Mouse (Mus musculus) heart, adult 8-10 months (tissue): ENCODE measurements around the gene Gm2115. TPM values are rescaled to one million over a fixed set of nuclear protein-coding genes. Genes with fewer than 3 reads are reported as not detected.
A peak's percentile ranks its signal among the peaks of the same experiment; 100 is the strongest.

ENCODE experiments used
- DNase-seq: peaks from one replicate; pipeline ENCODE4 v3.0.0; 2022; ENCODE audit warnings: low spot score
- total RNA-seq, 4 experiments: library from RNA; stranded (reverse); gene quantifications; 2 replicates each; pipeline ENCODE4 v1.2.4; 2022

The Gm2115 gene
- under 1 TPM; 0.14 to 0.19 (median 0.18) TPM for total RNA-seq

DNA sequence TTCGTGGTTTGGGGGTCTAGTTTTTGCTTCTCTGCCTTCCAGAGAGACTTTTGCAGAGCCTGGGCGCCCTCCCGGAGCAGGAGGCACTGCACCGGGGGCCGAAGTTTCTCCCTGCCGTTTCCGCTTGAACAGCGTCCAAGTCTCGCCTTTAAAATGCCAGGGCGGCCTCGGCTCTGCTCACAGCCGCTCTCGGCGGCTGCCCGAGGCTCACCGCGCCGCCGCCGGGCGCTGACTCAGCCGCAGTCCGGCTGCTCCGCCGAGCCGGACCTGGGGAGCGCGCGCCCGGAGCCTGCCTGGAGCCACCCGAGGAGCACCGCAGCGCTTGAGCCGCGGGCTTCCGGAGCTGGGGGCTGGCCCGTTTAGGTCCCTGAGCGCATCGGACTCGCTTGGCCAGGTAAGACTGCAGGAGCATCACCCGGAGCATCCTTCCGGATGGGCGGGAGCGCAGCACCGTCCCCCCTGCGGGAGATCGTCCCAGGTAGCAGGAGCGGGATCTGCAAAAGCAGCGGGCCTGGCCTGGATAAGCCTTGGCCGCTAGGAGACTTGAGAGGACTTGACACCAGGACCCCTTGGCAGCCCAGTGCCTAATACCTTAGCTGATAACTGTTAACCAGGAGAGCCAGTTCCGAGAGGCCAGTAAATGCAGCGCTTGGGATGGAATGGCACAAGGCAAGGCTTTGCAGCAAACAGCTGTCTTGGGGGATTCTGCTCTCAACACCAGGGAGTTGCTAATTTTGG lies at the start of gene Gm2115:
Gene Gm2115, plus strand, starts transcription at position 159 of the 738 bp plus-strand sequence.
- DNase-seq: no peak

DNA sequence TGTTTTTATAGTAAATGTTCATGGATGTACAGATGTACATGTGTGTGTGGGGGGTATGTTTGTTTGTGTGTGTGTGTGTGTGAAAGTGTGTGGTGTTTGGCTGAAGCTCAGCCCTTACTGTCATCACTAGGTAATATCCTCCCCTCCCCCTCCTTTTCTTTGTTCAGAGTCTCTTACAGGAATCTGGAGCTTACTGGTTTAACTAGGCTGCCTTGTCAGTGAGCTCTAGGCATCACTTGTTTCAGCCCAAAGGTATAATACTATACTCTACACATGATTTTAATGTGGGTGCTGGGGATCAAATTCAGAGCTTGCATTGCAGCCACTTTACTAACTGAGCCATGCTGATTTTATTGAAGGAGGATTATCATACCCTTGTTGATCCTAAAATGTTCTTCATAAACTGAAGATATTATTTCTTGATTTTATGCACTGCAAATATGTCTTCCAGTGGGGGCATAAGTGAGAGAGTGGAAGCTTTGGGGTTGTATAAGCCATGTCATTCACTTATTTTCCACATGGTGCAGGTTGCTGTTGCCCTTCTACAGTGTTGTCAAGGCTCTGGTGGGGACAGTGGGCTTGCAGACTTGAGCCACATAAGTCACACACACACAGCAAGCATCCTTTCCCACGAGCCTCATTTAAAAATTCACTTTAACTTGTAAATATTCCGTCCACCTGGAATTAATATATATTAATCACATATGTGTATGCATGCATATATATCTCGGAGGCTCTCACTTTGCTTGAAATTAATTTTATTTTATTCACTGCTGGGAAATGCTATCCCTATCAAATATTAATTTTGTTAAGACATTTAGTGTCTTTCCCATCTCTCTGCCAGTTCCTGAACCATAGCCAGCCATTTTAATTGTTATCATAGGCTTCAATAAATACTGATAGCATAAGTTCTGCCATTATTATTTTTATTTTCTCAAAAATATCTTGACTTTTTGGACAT lies 45.0 kb upstream of the Gm2115 start:
- no peak for DNase-seq

DNA sequence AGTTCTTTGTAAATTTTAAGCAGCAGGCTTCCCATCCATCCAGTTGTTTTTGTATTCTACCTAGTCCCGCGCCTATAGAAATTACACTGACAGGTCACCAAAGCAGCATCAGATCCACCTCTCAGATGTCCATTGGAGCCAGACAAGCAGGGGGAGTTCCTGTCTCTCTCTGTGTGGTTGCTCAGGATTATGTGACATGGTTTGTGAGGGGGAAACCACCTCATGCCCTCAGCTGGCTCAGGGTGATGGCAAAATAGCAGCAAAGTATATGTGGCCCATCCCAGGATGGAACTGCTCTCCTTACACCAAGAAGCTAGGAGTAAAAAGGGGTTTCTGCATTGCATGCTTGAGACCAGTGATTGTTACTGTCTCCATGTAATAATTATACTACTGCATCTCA lies 42.3 kb upstream of the Gm2115 start:
- no peak for DNase-seq

DNA sequence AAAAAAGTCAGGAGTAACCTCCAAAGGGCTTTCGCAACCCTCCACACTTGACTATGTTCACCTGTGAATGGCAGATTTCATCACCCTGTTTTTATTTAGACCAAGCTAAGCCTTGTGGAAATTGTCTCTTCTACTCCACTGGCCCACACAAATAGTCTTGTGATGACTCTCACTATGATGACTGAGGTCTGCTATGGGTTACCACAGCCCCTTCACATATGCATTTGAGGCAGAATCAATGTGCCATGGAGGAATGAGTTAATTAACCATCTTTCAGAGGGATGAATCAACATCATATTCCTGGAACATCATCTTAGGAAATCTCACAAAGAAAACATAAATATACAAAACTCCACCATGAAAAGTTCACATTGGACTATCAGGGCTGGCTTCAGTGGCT lies 25.6 kb upstream of the Gm2115 start:
- DNase-seq: no peak

DNA sequence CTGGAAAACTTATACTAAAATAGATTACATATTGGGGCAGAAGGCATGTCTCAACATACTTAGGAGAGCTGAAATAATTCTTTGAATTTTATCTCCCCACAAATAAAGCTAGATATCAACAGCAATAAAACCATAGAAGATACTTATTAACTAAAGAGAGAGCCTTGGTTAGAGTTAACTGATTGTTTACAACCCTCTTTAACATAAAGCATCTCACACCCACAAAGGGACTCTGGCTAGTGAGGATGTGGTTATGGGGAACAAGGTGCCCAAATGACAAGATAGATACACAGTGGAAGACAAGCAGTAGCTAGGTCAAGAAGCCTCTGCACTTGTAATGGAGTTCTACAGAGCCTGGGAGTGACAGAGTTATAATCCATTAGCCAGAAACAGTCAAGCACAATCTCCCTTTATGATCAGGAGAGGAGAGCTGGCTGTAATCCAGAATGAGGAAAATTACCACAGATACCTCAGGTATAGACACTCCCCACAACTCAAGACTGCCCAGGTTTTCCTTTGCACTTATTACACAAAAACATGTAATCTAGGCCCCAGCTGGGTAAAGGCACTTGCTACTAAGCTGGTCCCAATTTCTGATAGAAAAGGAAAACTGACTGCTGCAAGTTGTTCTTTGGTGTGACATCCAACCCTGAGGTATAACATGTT lies 10.1 kb upstream of the Gm2115 start:
- DNase-seq: no peak

DNA sequence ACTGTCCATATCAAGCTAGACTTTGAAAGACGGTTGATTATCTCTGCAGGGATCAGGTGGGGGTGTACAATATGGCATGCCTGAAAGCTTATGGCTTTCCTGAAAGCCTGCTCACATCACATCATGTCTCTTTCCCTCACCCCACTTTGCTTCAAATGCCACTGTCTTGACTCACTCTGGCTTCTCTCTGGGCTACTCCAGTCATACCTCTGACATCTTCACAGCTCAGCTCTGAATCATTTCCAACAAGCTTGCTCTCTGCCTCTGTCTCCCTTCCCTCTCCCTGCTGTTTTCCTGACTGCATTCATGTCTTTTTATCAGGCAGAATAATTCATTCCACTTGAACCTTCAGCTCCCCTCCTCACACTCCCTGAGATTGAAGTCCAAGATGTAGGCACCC lies 7.4 kb upstream of the Gm2115 start:
- DNase-seq: no peak

DNA sequence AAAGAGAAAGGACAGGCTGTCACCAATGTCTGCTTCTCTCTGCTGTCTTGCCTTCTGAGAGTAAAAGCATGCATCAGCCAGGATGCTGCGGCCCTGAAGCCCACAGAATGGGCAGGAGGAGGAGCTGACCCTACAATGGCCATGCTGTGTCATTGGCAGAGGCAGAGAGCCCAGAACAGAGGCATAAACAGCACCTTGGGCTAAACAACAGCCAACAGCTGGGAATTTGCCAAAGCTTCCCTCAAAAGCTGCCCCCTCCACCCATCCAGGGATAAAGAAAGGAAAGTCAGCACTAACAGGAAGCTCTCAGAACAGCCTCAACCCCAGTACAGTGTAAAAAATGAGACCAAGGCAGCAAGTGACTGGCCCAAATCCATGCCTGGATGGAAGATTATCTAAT lies 6.3 kb upstream of the Gm2115 start:
- no peak for DNase-seq

DNA sequence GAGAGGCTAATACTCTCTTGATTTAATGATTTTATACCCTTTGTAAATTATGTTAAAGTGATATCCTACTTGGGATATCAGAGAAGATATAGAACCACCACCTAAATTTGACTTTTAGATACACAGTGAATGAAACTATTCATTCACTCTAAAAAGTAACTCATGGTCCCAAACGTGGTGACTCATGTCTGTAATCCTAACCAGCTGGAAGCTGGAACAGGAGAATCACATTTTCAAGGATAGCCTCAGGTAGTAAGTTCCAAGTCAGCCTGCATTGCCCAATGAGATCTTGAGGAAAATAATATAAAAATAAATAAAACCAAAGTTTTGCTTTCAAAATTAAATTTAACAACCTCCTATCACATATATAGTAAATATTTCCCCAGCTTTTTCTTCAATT lies 2.6 kb upstream of the Gm2115 start:
- DNase-seq: no peak

DNA sequence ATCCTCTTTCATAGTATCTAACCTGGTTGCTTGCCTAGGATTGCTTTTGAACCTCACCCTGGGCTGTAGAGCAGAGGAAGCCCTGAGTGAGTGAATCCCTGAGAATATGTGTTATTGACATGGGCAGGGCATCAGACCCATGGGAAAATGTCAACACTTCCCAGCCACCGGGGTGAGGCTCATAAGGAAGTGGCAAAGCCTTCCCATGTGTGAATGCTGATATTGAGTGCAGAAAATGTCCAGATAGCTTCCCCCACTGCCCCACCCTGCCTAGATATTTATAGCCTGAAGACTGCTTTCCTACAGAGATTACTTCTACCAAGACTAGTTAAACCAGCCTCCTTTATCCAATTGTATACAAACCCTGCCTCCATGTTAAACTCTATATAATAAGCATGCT lies 4.0 kb downstream of the Gm2115 start:
- no peak for DNase-seq

DNA sequence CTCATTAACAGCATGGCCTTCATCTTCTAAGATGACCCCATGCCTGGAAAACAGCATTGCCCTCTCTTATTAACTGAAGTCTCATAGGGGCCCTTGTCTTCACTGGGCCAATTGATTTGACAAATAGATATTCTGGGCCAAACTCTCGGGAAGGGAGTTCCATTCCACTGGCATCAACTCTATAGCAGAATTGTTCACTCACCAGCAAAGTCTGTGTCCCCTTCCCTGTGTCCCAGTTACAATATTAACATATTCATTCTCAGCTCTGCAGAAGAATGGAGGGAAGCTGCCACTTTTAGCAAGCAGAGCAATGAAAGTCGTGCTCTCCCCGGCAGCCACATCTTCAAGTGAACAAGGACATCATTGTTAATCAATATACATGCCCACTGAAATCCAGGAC lies 5.9 kb downstream of the Gm2115 start:
- DNase-seq: no peak

DNA sequence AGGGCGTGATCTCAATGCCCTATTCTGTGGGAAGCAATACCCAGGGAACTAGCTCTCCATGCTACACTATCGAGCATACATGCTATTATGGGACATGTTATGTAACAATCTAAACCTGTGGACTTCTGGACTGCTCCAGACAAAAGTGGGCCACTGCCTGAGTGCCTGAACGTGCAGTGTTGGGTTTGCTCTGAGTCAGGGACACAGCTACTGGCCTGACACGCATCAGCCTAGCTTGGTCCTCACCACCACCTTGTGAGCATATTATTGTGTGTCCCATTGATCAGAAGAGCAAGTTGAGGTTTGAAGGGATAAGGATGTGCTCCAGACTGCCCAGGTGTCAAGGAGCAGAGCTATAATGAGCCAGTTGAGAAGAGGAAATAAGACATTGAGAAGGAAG lies 16.2 kb downstream of the Gm2115 start:
- DNase-seq: no peak

DNA sequence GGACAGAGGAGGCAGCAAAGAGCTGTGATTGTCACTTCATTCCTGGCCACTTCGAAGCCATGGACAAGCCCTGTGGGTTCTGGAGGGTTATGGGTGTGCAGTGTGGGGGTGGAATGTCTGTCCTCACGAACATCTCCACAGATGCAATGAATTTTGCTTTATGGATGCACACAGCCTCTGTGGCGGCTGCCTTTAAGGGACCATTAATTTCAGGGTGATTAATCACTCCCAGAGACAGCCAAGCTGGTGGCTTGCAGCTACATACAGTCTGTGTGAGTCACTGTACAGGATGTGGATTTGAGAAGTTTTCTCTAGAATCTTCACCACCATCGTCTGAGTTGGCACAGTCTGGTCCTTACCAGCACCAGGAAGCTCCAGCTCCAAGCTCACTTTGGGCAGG lies 17.9 kb downstream of the Gm2115 start:
- DNase-seq: no peak

DNA sequence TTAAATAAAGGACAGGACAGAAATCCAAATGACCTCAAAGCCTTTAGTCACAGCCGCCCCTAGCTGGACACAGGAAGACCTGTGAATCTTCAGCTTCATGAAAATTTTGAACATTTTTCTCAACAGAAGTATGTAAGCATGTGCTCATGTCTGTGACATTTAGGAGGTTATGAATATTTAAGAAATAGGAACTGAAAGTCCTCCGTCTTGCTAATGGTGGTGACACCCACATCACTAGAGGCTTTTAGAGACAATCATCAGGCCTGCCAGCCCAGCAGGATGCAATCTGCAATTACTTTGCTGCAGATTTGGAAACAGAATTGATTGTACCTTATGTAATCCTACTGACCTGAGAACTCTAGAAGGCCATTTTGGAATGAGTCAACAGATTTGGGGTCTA lies 22.7 kb downstream of the Gm2115 start:
- DNase-seq: no peak

DNA sequence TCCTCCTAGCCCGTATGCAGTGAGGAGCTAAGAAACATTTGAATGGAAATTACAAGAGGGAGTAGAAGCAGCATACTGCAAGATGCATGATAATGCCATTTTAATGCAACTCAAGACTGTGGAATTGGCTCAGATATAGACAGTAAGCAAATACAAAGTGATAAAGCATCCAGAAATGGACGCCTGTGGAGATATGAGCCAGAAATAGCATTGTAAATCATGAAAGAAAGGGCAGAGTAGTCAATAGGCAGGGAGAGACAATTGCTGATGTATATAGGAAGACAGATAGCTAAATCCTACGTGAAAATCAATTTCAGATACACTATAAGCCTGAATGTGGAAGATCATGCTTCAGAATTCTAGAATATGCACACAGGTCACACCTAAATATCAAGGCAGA lies 26.5 kb downstream of the Gm2115 start:
- no peak for DNase-seq

DNA sequence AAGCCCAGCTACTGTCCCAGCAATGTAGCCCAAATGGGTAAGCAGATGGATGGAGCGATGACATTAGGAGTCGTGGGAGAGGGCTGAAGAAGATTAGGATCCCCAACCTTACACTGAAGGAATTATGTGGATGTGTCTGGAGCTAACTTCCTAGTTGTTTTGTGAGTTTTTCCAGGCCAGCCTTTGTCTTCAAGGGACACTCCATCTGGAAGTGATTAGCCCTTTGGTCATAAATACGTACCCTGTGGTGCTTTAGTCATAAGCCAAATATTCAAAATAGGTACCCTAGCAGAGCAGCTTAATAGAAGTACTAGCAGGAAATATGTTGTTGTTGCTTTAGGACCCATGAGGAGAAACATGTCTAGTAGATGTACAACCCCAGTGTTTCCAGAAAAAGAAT lies 28.6 kb downstream of the Gm2115 start:
- no peak for DNase-seq

DNA sequence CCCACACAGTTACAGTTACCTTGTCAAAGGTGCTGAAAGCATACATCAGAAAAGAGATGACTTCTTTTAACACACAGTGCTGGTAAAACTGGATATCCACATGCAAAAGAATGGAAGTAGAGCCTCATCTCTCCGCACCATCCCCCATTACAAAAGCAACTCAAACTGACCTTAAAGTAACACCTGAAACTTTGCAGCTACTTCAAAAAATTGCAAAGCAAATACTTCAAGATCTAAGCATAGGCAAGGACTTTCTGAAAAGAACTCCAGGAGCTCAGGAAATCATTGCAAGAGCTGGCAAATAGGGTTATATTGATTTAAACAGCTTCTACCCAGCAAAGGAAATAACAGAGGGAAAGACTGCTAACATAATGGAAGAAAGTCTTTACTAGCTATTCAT lies 31.7 kb downstream of the Gm2115 start:
- DNase-seq: no peak

DNA sequence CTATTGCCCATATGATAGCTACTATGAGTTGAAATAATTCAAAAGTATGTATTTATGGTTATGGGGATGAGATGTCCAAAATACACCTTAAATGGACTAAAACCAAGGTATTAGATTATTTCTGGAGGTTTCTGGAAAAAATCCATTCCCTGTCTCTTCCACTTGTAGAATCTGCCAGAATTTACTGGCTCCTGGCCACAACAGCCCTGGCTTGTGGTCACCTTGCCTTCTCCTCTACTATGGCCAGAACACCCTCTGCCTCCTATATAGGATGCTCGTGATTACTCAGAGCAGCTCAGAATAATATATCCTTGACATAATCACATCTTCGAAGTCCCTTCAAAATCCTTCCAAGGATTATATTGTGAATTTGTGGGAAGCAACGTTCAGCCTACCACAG lies 35.5 kb downstream of the Gm2115 start:
- DNase-seq: no peak

DNA sequence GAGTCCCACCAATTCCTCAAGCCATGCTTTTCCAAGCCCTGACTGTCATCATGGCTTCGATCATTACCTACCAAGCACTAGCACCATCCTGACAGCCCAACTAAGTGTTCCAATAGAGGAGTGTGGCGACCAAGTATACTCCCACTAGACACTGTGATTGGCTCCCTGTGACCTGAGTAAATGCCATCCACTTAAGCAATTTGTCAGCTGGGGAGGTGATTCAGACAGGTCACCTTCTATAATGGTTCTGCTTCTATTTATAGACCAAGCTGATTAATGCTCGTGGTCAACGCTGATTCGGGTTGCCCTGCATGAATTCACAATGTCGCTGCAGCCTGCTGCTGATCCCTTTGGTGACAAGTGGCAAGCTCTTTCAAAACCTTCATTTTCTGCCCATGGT lies 37.4 kb downstream of the Gm2115 start:
- peak; percentile 14 for DNase-seq

DNA sequence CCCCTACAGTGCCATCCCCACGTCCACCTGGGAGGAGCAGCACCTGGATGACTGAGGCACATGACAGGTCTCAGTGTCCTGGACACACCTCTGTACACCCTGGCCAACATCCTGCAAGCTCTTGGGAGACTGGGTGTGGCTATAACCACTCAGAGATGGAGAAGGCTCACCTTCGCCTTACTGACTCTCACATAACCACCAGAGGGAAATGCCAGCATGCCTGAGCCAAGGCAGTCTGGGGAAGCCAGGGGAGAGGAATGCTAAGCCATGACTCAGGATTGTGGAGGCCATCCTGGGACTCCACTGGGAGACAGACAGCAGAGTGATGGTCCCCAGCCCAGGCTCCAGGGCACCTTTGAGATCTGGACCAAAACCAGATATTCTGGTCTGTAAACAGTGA lies 48.3 kb downstream of the Gm2115 start:
- no peak for DNase-seq

DNA sequence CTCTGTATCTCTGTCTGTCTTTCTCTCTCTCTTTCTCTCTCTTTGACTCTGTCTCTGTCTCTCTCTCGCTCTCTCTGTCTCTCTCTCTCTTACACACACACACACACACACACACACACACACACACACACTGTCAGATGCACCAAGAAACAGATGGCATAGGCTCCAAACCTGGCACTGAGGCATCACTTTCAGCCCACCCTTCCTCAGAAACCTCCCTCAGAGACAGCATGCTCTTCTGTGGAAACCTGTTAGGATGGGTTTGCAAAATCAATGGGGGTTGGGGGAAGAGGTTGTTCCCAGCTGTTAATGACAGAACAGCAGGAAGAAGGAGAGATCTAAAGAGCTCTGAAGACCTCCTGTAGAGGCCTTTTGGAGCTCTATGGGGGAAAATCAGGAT lies 50.1 kb downstream of the Gm2115 start:
- DNase-seq: no peak

DNA sequence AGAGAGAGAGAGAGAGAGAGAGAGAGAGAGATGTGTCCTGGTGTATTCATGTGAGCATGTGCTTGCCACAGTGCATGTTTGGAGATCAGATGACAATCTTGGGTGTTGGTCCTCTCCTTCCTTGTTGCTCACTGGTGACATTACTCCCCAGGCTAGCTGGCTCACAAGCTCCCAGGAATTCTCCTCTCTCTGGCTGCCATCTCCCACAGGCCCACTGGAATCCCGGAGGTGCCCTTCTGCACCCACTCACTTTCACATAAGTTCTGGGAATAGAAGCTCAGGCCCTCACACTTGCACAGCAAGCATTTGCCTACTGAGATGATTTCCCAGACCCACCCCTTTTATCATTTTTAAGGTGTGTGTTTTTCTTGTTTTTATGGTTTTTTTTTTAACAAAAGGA lies 51.0 kb downstream of the Gm2115 start:
- DNase-seq: no peak

DNA sequence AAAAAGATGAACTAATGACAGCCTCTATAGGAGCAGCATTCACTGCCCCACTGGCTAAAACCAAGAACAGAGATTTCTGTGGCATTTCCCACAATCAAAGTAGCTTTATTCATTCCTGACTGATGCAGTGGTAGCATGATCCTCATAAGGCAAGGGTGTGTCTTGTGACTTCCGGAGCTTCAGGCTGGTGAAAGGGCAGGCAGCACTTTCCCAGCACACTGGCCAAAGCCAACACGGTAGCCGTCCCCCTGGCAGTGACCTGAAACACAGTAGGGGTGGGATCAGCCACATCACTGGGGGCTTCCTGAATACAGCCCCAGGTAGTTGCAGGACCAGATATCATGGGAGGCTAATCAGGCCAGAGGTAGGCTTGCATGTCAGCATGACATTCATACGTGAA lies 56.3 kb downstream of the Gm2115 start:
- DNase-seq: no peak
